Mouse (Mus musculus): Measurements from ENCODE around the gene Bpgm.

DNA sequence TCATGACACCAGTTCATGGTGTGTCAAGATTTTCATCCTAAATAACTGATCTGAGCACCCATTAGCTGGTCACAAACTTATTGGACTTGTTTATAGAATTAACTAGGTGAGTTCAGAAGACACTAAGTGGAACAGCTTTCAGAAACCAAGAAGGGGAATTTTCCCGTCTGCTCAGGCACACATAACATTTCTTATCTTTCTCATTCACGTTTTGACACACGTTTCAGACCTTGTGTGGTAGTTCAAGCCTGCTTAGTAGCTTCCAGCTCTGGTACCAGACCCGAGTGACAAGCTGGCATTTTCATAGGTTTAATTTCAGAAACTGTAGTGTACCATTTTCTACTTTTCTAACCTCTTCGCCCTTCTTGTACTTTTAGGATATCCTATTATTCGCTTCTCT lies 616 bp upstream of the Bpgm start:
- TF ChIP-seq CTCF (IDR thresholded peaks at IDR 0.05): no peak
- TF ChIP-seq EP300 (IDR thresholded peaks at IDR 0.05): no peak
